8 mouse cellular contexts compared by ENCODE assay signal in genomic region chr6:126162351-126162758, GRCm38 (mm10). TPM values are rescaled to one million over a fixed set of nuclear protein-coding genes. Genes with fewer than 3 reads are reported as not detected.
DNase-seq lines count a peak whose midpoint lies in the region; ATAC-seq and TF ChIP-seq lines count a peak whose summit lies in the region.

No protein-coding gene starts in this region.

- DNase-seq in spleen, adult 2 months (ENCODE audit: low read depth in 1 of 2, low spot score in 2 of 2), result no peak
- no peak for DNase-seq in spleen, postnatal 14 days (ENCODE audit: low spot score in 2 of 2)
- DNase-seq in forebrain, embryonic 10.5 days (ENCODE audit: extremely low spot score, low spot score), result peak; percentile 37
- no peak for DNase-seq in liver, embryonic 11.5 days (ENCODE audit: low spot score)
- DNase-seq in urinary bladder, adult 2 months (ENCODE audit: low spot score), result no peak
- no peak for DNase-seq in adrenal gland, postnatal 4 days (ENCODE audit: low spot score in 2 of 2)

- H3K4me2 ChIP-seq in hindbrain, embryonic 13.5 days, result peak overlapping the region; percentile 70
- peak overlapping the region; percentile 64 for H3K4me2 ChIP-seq in liver, embryonic 11.5 days
- H3K4me2 ChIP-seq in stomach, embryonic 16.5 days (ENCODE audit: low read depth, low read length), result peak overlapping the region; percentile 67

- no peak for TF ChIP-seq POLR2A in spleen, adult 2 months (IDR thresholded peaks at IDR 0.05; ENCODE audit: low read depth, low read length)

- no peaks in the 10 kb centered on the region for H3K36me3 ChIP-seq in spleen, adult 2 months (ENCODE audit: control insufficient read depth, insufficient read depth, low read length)
- H3K36me3 ChIP-seq in forebrain, embryonic 10.5 days (replicated peaks), result no peaks in the 10 kb centered on the region
- H3K36me3 ChIP-seq in hindbrain, embryonic 13.5 days, result no peaks in the 10 kb centered on the region
- H3K36me3 ChIP-seq in liver, embryonic 11.5 days (ENCODE audit: control insufficient read depth, insufficient read depth, low read length), result no peaks in the 10 kb centered on the region
- H3K36me3 ChIP-seq in stomach, embryonic 16.5 days (ENCODE audit: control insufficient read depth, insufficient read depth, low read length), result no peaks in the 10 kb centered on the region

- no peak for TF ChIP-seq CTCF in spleen, adult 2 months (IDR thresholded peaks at IDR 0.05; ENCODE audit: extremely low read depth, insufficient read depth, insufficient read length, insufficient replicate concordance)

- H3K4me1 ChIP-seq in spleen, adult 2 months (ENCODE audit: control insufficient read depth, insufficient read depth, insufficient read length), result no peaks in the 10 kb centered on the region
- peaks cover 87% of the 10 kb centered on the region for H3K4me1 ChIP-seq in forebrain, embryonic 10.5 days
- H3K4me1 ChIP-seq in hindbrain, embryonic 13.5 days (replicated peaks), result peaks cover 49% of the 10 kb centered on the region
- H3K4me1 ChIP-seq in liver, embryonic 11.5 days (replicated peaks; ENCODE audit: control insufficient read depth, insufficient read depth, low read length), result no peaks in the 10 kb centered on the region
- peaks cover 27% of the 10 kb centered on the region for H3K4me1 ChIP-seq in stomach, embryonic 16.5 days (ENCODE audit: control insufficient read depth, insufficient read depth, low read length)

- no peak overlapping the region; the same call in 1 of the 2 replicates for H3K4me3 ChIP-seq in spleen, adult 2 months (ENCODE audit: extremely low read depth, insufficient read depth, insufficient read length)
- H3K4me3 ChIP-seq in forebrain, embryonic 10.5 days, result peak overlapping the region; percentile 57
- H3K4me3 ChIP-seq in hindbrain, embryonic 13.5 days, result peak overlapping the region; percentile 41
- peak overlapping the region; percentile 41 for H3K4me3 ChIP-seq in liver, embryonic 11.5 days (ENCODE audit: low read depth, low read length)
- peak overlapping the region; percentile 49 for H3K4me3 ChIP-seq in stomach, embryonic 16.5 days (replicated peaks; ENCODE audit: low read length)

- 0 out of 2 replicates have a peak overlapping the region, but pooled peaks have one; percentile 49 for H3K9ac ChIP-seq in hindbrain, embryonic 13.5 days
- no peak overlapping the region for H3K9ac ChIP-seq in liver, embryonic 11.5 days (ENCODE audit: low read depth, low read length)
- H3K9ac ChIP-seq in stomach, embryonic 16.5 days (ENCODE audit: low read length), result peak overlapping the region; percentile 64

- peak overlapping the region; percentile 28; the same call in 1 of the 2 replicates for H3K27ac ChIP-seq in spleen, adult 2 months (ENCODE audit: insufficient read depth, low read length)
- peak overlapping the region; percentile 48; the same call in 1 of the 2 replicates for H3K27ac ChIP-seq in forebrain, embryonic 10.5 days
- H3K27ac ChIP-seq in hindbrain, embryonic 13.5 days, result no peak overlapping the region
- no peak overlapping the region for H3K27ac ChIP-seq in liver, embryonic 11.5 days (ENCODE audit: low read depth, low read length)
- no peak overlapping the region for H3K27ac ChIP-seq in stomach, embryonic 16.5 days (ENCODE audit: low read length)

- 0 out of 2 replicates have a peak, but pooled peaks cover 3% of the 10 kb centered on the region for H3K27me3 ChIP-seq in spleen, adult 2 months (ENCODE audit: control insufficient read depth, insufficient read depth, low read length)
- H3K27me3 ChIP-seq in forebrain, embryonic 10.5 days (ENCODE audit: poor library complexity, severe bottlenecking), result peaks cover 90% of the 10 kb centered on the region
- H3K27me3 ChIP-seq in hindbrain, embryonic 13.5 days, result peaks cover 80% of the 10 kb centered on the region
- H3K27me3 ChIP-seq in liver, embryonic 11.5 days (replicated peaks; ENCODE audit: control insufficient read depth, insufficient read depth, low read length), result peaks cover 55% of the 10 kb centered on the region
- peaks cover 6% of the 10 kb centered on the region; the same call in 1 of the 2 replicates for H3K27me3 ChIP-seq in stomach, embryonic 16.5 days (ENCODE audit: control insufficient read depth, insufficient read depth, low read length)

- ATAC-seq in hindbrain, embryonic 13.5 days (ENCODE audit: low FRiP score), result no peak
- no peak for ATAC-seq in liver, embryonic 11.5 days (replicated peaks; ENCODE audit: low FRiP score)
- ATAC-seq in stomach, embryonic 16.5 days (ENCODE audit: insufficient read depth, low FRiP score), result no peak

- 14% methylated on average over 10 of the region's 10 CpGs for WGBS in spleen, adult 2 months
- WGBS in forebrain, embryonic 10.5 days, result 5% methylated on average over 10 of the region's 10 CpGs
- 8% methylated on average over 10 of the region's 10 CpGs for WGBS in hindbrain, embryonic 13.5 days
- WGBS in liver, embryonic 11.5 days, result 10% methylated on average over 10 of the region's 10 CpGs
- 9% methylated on average over 10 of the region's 10 CpGs for WGBS in stomach, embryonic 16.5 days

- H3K9me3 ChIP-seq in forebrain, embryonic 10.5 days, result no peaks in the 10 kb centered on the region
- H3K9me3 ChIP-seq in hindbrain, embryonic 13.5 days, result 0 out of 2 replicates have a peak, but pooled peaks cover 6% of the 10 kb centered on the region
- H3K9me3 ChIP-seq in liver, embryonic 11.5 days (ENCODE audit: control insufficient read depth, low read length), result no peaks in the 10 kb centered on the region
- H3K9me3 ChIP-seq in stomach, embryonic 16.5 days (replicated peaks; ENCODE audit: control insufficient read depth, low read length), result 0 out of 2 replicates have a peak, but pooled peaks cover 4% of the 10 kb centered on the region

RNA-seq across cellular contexts. Expression of gene Ntf3, which starts 4.4 kb away (rescaled TPM):
- 1.3 and 1.5 TPM in 2 replicates for polyA plus RNA-seq in spleen, adult 2 months (2012; rRNA removed)
- 6.6 and 6.7 TPM in 2 replicates for polyA plus RNA-seq in forebrain, embryonic 10.5 days (2016; fragmentation: Nextera tagmentation; extraction: Ambion mirVana)
- 1.0 and 1.2 TPM in 2 replicates for polyA plus RNA-seq in hindbrain, embryonic 13.5 days (2015; fragmentation: Nextera tagmentation; extraction: Ambion mirVana)
- polyA plus RNA-seq in liver, embryonic 11.5 days (2014; fragmentation: Nextera tagmentation; extraction: Ambion mirVana), result 6.1 and 6.2 TPM in 2 replicates
- polyA plus RNA-seq in stomach, embryonic 16.5 days (2015; fragmentation: Nextera tagmentation; extraction: Ambion mirVana), result 9.0 and 9.2 TPM in 2 replicates
- 19.7 and 20.6 TPM in 2 replicates for polyA plus RNA-seq in urinary bladder, adult 2 months (2012; rRNA removed)
- 1 to 10 TPM in 1 of 2 experiments, under 1 TPM in 1; 0.85 to 1.5 TPM for total RNA-seq in adrenal gland, postnatal 4 days (2021)

Comparison
In these comparisons a context has a peak if more than half of its experiments do, and no peak if none do; other contexts are left out.
1. H3K27ac ChIP-seq: peak in spleen, adult 2 months (single experiment) and forebrain, embryonic 10.5 days (single experiment); none in hindbrain, embryonic 13.5 days (single experiment), liver, embryonic 11.5 days (single experiment) and stomach, embryonic 16.5 days (single experiment).
2. Peak in every context shown above with its lines, with median percentiles within 50 percentile points of each other: H3K4me2 ChIP-seq.